Mouse (Mus musculus) T-helper 1 cell (primary cell): ENCODE measurements around the gene Itpr2.

Experiments used
- in situ Hi-C: fragments of 300-600 bp; cut with MboI, MseI; formaldehyde crosslinking; loops from one replicate; pipeline ENCODE4 v1.15.1; 2025; ENCODE audit warnings: high pct_unique_total_duplicates

Gene Itpr2

DNA sequence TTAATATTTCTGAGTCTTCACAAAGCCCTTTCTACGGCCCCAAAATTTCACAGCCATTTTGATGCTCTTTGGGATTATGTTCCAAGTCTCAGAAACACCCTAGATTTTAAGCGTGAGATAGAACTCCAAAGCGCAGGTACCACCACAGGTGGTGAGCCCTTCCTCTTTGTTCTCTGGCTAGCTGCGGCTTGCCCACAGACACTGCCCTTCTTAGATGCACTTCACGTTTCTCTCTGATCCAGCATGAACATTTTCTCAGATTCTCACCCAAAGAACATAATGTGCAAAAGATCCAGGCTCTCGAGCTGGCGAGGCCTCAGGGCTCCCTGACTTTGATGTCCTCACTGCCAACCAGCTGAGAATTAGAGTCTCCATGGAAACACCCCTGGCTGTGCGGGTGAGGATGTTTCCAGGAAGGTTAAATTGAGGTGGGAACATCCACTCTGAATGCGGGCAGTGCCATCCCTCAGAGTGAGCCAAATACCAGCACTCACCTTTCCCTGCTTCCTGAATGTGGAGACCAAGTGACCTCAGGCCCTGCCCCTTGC, 149.7 kb downstream of the Itpr2 start:
- in situ Hi-C loops, result no loop called here

DNA sequence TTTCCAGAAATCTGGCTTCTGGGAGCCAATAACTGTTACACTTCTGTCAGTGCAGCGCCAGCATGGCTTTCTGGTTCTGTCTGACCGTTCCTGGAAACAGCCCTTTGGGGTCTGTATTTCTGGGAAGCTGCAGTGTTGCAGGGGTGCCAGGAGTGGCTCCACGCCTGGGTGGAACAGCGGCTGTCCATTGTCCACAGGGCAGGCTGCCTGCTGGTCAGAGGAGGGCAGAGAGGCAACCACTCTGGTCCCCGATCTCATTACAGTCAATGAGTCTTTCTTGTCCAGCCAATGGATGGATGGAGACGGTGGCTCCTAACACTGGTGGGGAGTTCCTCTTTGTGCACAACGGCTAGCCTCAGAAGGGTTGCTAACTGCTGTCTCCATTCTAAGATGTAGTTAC, 150.2 kb downstream of the Itpr2 start:
- in situ Hi-C loops, result no loop called here

DNA sequence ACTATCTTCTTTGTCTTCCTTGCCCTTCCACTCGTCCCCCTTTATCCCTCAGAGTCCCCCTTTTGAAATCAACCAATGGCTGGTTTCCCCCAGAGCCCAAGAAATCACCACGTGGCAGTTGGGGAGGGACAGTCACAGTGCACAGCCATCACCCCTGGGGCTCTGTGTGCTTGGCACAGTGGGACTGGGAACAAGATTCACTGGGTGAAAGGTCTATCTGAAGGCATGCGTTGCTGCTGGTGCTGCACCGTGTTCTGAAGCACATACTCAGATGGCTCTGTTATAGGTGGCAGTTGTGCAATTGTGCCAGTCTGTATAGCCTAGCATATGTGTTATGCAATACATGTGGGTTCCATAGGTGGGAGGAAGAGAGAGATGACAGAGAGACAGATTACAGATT, 154.5 kb downstream of the Itpr2 start:
- in situ Hi-C loops, result no loop called here

DNA sequence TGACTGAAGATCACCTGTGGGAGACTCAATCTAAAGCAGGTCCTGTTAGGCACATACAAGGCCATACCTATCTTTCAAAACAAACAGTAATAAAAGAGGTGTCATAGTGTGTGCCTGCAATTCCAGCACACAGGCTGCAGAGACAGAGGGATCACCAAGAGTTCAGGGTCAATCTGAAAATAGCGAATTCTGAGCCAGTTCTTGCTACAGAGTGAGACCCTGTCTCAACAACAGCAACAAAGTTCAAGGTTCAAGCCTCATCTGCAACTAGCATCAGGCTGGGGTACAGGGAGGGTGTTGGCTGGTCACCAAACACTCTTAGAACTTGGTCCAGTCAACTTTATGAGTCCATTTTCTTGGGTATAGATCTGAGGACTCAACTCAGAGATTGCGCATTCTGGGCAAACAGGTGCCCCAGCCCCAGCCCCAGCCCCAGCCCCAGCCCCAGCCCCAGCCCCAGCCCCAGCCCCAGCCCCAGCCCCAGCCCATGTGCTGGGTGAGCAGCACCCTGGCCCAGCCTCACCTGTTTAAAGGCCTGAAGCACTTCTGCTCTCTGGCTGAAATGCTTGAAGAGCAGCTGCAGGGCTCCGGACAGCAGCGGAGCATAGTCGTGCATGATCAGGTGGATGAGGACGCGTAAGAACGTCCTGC, 155.4 kb downstream of the Itpr2 start:
- in situ Hi-C loops, result no loop called here

DNA sequence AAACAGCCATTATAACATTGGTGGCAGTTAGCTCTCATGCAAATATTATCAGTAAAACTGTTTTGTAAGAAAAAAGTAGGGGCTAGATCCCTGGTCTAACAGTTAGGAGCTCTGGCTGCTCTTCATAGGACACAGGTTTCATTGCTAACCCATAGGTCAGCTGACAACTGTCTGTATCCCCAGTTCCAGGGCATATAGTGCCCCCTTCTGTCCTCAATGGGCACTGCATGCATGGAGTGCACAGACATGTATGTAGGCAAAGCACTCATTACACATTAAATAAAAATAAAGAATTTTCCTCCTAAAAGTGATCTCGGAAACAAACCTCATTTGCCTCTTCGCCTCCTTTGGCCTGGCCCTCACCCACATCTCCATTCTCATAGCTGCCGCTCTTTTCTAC, 157.3 kb downstream of the Itpr2 start:
- in situ Hi-C loops, result no loop called here

DNA sequence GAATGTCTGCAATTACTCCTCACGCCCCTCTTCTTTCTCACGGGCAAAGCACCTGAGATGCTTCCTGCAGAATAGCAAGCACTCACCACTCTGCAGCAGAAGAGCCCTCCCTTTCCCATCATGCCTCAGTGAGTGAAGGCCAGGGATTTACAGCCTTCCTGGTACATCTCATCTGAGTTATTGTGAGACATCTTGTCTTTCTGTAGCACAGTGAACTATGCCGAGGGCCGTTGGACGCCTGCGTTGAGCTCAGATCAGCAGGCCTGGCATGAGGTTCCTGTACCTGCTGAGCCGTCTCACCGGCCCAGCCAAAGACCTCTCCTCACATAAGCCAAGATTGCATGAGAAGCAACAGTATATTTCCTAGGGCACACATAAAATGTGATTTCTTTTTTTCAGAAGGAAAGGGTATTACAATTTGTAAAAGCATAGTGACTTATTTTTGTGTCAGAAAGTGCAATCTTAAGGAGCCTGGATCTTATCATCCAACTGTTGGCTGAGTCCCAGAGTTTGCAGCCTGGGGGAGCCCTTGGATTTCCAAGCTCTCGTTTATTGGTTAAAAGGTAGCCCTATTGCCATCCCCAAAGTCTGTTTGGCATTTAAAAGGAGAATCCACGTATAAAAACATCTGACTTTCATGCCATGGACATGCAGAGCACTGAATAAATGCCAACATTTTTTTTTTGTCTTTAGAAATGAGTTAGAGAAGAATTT, 158.2 kb downstream of the Itpr2 start:
- in situ Hi-C loops, result no loop called here

DNA sequence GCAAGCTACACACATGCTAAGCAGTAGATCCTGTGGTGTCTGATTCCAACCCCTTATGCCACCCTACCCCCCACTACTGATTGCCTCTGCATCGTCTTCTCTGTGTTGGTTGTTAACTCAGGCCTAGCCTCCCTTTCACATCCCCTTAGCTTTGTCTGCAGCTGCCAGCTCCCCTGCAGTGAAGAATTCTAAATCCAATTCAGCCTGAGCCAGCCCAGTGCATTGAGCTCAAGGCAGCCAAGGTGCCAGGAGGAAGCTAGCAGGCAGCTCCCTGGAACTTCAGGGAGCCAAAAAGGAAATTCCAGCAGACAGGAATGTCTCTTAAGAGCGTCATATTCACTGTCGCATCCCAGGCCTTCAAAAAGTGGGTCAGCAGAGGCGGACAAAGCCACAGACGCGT, 159.0 kb downstream of the Itpr2 start:
- in situ Hi-C loops, result no loop called here

DNA sequence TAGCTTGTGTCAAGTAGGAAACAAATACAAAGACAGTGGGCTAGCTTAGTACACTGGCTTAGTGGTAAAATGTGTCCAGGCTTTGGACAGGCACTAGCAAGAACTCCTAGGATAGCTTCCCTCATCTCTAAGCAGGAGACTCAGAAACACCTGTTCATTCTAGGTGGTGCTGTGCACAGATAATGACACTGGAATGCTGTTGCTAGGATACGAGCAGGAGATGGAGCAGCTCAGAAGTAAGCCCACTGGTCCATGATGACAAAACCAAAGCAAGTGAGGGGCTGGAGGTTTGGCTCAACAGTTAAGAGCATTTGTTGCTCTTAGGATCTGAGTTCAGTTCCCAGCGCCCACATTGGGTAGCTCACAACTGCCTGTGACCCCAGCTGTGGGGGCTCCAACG, 160.1 kb downstream of the Itpr2 start:
- in situ Hi-C loops, result no loop called here

DNA sequence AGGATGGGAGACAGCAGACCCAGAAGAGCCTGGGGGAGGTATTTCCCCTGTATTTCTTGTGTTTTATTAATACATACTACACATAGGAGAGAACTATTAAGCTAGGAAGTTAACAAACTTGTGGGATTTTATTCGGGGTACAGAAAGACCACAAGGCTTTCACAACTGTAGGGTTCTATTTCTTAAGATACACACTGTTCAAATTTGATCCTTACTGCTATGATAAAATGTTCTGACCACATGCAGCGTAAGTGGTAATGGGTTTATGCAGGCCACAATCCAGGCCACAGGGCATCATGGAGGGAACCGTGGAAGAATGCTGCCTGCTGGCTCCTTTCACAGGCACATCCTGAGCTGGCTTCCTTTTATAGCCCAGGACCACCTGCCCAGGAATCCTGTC, 160.6 kb downstream of the Itpr2 start:
- in situ Hi-C loops, result no loop called here

DNA sequence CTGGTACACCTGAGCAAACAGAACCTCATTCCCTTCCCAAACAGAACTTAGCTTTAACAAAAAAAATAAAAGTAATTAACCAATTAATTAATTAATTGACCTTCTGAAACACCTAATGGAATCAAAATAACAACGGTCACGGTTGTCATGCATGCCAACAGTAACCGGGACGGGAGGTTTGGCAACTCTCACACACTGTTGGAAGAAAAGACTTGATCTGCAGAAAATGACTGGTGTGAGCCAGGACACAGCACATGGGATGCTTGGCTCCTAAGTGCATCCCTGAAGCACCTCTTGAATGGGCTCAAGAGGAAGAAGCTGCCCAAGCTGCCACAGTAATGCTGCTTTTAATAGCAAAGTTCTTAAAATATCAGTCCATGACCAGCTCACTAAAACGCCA, 161.1 kb downstream of the Itpr2 start:
- in situ Hi-C loops, result no loop called here

DNA sequence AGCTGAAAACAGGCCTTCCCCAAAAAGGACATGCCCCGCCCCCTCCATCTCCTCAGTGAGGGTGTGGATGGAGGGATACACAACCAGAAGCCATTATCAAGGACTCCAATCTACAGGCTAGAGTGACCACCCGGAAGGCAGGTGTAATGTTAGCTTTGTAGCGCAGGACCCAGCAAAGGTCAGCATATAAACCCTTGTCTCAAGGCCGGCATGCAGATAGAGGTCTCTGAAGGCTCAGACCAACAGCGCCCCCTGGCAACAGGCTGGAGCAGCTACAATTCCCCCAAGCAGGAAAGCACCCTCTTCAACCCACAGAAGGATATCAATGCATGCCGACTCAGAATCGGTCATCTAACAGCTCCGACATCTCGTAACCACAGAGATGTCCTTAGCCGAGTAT, 162.2 kb downstream of the Itpr2 start:
- in situ Hi-C loops, result no loop called here

DNA sequence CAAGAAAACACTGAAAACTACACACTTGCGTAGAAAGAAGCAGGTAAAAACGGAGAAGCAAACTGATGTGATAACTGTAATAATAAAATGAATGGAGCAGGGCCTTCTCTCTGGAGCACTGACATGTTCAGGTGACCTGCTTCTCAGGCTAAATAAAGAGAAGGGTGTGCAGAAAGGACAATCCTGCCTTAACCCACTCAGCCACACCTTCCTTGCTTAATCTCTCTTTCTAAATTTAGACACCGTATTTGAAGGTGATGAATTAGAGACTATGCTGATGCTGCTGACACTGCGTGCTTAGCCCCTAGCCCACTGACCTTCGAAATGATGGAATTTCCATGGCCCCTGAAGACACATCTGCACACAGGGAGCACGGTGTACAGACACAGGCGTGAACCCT, 164.8 kb downstream of the Itpr2 start:
- in situ Hi-C loops, result no loop called here

DNA sequence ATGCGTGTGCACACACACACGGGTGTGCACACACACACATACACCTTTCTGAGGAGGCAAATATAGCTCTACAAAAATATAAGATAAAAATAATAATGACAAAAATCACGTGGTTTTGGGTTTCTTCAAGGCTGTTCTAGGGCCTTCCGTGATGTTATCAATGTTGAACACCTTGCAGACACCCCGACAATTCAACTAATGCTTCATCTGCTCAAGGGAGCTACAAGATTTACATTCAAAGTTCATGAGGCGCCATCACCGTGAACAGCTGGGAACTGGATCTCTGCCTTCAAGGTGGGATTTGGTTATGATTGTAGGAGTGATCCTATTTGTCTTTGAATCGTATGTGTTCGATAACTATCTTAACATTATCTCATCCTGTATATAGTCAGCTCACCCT, 166.8 kb downstream of the Itpr2 start:
- in situ Hi-C loops, result no loop called here

DNA sequence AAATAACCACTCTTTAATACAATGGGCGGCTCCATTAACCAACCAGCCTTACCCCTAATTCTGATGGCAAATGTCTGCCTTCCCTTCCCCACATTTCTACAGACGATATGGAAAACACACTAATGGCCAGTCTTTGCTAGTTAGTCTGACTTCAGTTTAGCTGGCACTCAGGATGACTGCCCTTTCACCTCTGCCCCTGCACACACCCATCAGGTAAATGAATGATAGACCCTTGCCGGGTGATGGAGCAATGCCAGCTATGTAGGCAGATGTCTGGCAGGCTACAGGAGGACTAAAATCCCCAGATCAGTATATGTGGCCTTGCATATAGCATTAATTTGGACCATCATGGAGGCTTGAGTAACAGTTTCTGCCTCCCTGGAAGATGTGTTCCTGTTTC, 168.5 kb downstream of the Itpr2 start:
- in situ Hi-C loops, result no loop called here

DNA sequence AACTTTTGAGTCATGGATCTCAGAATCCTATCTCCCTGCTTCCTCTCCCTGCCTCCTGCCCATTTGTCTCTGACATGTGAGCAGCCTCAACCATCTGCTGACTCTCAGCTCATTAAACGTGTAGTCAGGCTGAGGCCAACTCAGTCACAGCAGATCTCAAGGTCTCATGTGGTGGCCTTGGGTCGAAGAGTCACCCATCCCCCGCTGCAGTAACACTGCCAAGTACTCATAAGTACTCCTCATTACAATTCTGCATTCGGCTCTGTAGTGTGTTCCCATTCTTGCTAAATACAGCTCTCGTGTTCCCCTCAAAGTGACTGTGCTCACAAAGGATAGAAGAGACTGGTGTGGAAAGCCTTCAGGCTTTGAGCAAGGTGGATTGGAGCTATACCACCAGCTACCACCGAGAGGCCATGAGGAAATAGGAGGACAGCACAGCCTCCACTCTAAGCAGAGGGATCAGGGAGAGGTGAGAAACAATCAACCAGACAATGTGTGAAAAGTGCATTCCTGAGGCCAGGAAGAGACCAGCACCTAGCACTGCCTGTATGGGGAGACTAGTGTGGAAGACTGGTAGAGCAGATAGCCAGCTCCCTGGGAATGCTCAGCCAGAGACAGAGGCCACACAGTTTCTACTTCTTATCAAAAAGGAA, 170.9 kb downstream of the Itpr2 start:
- in situ Hi-C loops, result no loop called here

DNA sequence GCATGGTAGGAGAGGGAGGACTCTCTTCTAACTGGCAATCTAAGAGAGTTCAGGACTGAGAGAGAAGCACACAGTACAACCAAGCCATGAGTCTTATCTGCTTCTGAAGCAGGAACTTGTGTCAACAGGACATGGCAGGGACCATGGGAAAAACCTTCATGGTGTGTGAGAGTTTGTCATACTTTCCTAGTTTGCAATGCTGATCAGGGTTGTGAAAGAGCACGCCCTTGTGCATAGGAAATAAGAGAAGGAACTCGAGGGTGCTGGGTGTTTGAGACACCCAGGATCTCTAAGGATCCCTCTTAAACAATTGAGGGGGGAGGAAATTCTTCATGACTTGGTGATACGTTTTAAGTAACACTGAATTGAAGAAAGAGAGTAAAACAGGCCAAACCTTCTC, 172.9 kb downstream of the Itpr2 start:
- in situ Hi-C loops, result no loop called here

DNA sequence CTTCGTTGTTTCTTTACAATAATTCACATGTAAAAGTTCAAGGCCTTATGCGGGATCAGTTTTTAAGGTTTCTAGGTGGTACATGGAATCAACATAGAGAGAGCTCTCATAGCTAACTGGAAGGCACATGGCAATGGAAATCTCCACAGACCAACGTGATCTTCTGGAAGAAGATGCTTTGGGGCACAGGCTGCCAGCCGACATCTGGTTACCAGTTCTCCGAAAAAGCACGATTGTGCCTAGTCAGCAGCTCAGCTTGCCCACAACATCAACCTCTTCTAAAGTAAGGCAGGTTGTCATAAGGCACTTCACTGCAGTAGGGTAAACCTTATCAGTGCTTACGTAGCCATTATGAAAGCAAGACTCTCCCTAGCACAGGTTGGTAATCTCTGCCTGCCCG, 175.4 kb downstream of the Itpr2 start:
- in situ Hi-C loops, result no loop called here

DNA sequence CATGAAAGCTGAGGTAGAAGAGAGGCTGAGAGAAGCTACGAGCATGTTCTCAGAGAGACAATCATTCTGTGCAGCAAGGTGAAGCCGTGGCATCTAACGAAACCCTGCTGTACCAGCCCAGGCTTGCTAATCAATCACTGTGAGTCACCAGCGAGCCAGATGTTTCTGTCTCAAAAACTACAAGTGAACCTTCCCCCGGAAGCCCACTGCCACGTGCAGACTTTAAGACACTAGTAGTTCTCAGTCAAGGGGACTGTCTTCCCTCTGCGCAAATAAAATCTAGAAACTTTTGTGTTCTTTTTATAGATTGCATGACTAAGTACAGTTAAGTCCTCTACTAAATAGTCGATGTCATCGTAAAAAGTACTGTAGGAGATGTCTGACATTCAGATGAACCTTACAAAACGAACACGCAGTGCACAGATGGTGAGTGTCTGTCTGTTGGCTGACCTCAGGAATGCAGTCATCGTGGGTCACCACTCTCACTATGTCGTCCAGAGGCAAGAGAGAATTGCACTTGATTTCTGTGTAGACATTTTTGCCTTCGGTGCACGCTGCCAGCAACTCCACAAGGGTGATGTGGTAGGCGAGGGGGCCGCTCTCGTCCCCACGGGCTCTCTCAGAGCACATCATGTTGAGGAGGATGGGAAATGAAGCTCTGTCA, 177.3 kb downstream of the Itpr2 start:
- in situ Hi-C loops, result no loop called here

DNA sequence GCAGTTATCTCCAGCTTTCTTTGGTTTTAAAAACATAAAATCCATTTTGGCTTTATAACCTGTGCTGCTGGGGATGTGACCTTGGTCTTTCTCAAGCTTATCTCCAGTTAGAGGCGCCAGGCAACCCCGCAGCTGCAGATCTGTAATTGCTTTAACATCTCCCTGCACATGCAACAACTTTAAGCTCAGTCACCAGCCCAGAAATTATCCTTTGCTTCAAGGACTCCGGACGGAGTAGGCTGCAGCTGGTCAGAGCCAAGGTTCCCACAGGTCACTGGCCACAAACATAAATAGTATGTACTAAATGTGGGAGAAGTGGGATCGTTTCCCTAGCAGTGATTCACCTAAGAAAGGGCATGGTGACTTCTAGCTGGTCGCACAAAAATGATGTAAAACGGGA, 179.5 kb downstream of the Itpr2 start:
- in situ Hi-C loops, result no loop called here

DNA sequence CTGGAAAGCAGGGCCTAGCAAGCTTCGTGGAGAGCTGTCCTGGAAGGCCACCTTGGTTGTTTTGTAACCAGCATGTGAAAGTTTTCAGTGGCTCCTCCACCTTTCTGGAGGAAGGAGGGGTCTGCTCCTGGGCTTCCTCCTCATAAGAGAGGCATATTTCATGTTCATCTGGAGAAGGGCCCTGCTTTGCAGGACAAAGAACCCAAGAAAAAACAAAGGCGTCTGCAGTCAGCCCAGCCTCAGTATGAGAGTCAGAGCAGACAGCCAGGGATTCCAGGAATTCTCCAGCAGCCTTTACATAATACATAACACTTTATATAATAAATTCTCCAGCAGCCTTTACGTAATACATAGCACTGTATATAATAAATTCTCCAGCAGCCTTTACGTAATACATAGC, 180.1 kb downstream of the Itpr2 start:
- in situ Hi-C loops, result no loop called here

DNA sequence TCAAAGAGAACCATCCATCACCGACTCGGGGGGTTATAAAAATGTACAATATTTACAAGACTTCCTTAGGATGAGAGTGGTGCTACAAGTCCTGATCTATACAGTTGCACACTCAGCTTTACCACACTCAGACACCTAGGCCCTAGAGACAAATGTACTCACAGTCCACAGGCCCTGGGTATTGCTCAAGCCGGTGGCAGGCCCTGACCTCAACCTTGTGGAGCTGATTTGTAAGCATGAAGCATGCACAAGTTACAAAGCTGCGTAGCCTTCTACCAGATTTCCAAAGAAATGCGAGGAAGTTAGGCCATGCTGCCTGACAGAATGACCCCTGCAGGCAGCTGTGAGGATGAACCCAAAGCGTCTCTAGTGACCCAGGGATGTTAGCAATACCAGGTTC, 185.6 kb downstream of the Itpr2 start:
- in situ Hi-C loops, result no loop called here

DNA sequence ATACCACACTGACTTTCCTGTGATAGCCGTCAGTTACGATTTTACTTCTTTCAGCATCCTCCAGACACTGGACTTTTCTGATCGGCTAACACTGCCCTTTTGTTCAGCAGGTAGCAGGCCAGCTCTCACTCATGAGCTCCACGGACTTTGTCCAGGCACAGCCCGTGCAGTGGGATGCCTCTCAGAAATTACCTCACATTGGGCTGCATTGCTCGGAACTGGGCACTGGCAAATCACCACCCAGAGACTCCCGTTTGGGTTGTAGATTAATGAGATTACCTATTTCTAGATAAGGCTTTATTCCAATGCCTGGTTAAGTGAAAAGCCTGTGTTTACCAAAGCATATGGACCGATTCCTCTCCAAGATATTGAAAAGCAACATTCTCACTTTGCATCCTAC, 186.9 kb downstream of the Itpr2 start:
- in situ Hi-C loops, result no loop called here
